Mouse (Mus musculus) limb, embryonic 13.5 days (tissue): Measurements from ENCODE around the gene Ccdc92b. TPM values are rescaled to one million over a fixed set of nuclear protein-coding genes. Genes with fewer than 3 reads are reported as not detected.

Experiments
- ATAC-seq: fragments of 200-750 bp; cut with Nextera tagmentation; 2 replicates; pipeline ENCODE4 v1.8.0; 2017; ENCODE audit warnings: low read depth, moderate number of reproducible peaks, moderate TSS enrichment; ENCODE audit not compliant: low FRiP score
- H3K27ac ChIP-seq: fragments of 300-500 bp; sonication (generic); 2 replicates; pipeline ENCODE4 v1.5.1; 2015; ENCODE audit warnings: inconsistent platforms, mild to moderate bottlenecking, moderate library complexity
- H3K27me3 ChIP-seq: fragments of 300-500 bp; sonication (generic); 2 replicates; pipeline ENCODE4 v1.6.1; 2015; ENCODE audit warnings: mild to moderate bottlenecking, inconsistent platforms
- H3K36me3 ChIP-seq: fragments of 300-500 bp; sonication (generic); 2 replicates; pipeline ENCODE4 v1.6.1; 2015; ENCODE audit warnings: inconsistent platforms, mild to moderate bottlenecking, moderate library complexity
- H3K4me1 ChIP-seq: fragments of 300-500 bp; sonication (generic); 2 replicates; pipeline ENCODE4 v1.6.1; 2015; ENCODE audit warnings: inconsistent platforms
- H3K4me2 ChIP-seq: fragments of 300-500 bp; sonication (generic); replicated peaks from 2 replicates; pipeline ENCODE4 v1.6.1; 2015; ENCODE audit warnings: inconsistent platforms, mild to moderate bottlenecking, moderate library complexity
- H3K4me3 ChIP-seq: fragments of 300-500 bp; sonication (generic); 2 replicates; pipeline ENCODE4 v1.5.1; 2015; ENCODE audit warnings: moderate library complexity, mild to moderate bottlenecking, inconsistent platforms
- H3K9ac ChIP-seq: fragments of 300-500 bp; sonication (generic); 2 replicates; pipeline ENCODE4 v1.6.1; 2015; ENCODE audit warnings: mild to moderate bottlenecking, inconsistent platforms
- H3K9me3 ChIP-seq: fragments of 300-500 bp; sonication (generic); 2 replicates; pipeline ENCODE4 v1.6.1; 2016; ENCODE audit warnings: inconsistent platforms
- WGBS: fragments of 180-500 bp; shearing (Covaris S2); methylation state at CpG from one replicate; pipeline ENCODE4 v1.1.7; 2015; 5-methylcytosine and 5-hydroxymethylcytosine counted together
- polyA plus RNA-seq: library from polyadenylated mRNA; unstranded; fragments of >200 nt; fragmentation: Nextera tagmentation; extraction: Ambion mirVana; gene quantifications from 2 replicates; pipeline ENCODE4 v1.2.1, GENCODE M21; 2015

Ccdc92b gene
- polyA plus RNA-seq, 1 experiment from 2014 or later, result 0.33 TPM

DNA sequence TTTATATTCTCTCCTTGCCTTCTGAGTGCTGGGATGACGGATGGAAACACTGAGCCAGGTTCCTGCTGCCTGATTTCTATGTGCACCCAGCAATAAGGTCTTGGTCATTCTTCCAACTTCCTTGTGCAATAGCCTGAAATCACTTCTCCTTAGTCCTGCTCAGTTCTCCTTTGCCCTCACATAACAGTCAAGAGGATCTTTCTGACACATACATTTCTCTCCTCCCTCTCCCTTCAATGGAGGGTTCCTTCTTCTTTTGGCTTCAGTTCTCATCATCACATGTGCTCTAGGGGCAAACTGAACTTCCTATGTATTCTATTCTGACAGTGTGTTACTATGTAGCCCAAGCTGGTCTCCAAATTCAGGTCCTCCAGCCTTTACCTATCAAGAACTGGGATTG lies 28.6 kb downstream of the Ccdc92b start:
- H3K4me2 ChIP-seq, result no peak overlapping the region
- 87% methylated on average over 1 of the region's 1 CpGs for WGBS

DNA sequence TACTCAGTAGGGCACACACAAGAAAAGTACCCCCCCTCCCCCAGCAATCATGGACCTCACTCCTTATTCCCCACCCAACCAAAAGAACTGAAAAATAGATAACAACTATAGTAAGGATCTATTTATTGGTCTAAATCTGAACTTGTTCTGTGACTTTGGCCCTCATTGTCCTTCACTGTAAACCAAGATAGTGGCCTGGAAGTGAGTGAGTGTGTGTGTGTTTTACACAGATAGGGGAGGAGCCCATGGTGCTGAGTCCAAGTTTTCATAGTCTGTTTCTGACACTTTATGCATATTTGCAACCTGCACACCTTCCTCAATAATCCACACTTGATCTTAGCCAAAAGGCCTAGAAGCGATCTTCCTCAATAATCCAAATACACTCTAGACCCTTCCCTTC lies 29.3 kb downstream of the Ccdc92b start:
- Histone ChIP-seq H3K27ac (no peak overlapping the region), H3K9ac (peak overlapping the region; percentile 94), H3K4me1 (peaks cover 37% of the 10 kb centered on the region), H3K4me2 (peak overlapping the region; percentile 91), H3K27me3 (no peaks in the 10 kb centered on the region), H3K9me3 (no peaks in the 10 kb centered on the region), H3K36me3 (no peaks in the 10 kb centered on the region), H3K4me3 (peak overlapping the region; percentile 95)
- ATAC-seq, result 0 out of 2 replicates have a peak, but pooled peaks have one; percentile 2
- 6% methylated on average over 1 of the region's 1 CpGs for WGBS

More for the DNA sequence above, 28.6 kb downstream of the Ccdc92b start:
- ATAC-seq, result no peak
- Histone ChIP-seq H3K9ac (no peak overlapping the region), H3K36me3 (no peaks in the 10 kb centered on the region), H3K4me3 (no peak overlapping the region), H3K9me3 (no peaks in the 10 kb centered on the region), H3K27me3 (no peaks in the 10 kb centered on the region), H3K4me1 (peaks cover 30% of the 10 kb centered on the region), H3K27ac (no peak overlapping the region)

DNA sequence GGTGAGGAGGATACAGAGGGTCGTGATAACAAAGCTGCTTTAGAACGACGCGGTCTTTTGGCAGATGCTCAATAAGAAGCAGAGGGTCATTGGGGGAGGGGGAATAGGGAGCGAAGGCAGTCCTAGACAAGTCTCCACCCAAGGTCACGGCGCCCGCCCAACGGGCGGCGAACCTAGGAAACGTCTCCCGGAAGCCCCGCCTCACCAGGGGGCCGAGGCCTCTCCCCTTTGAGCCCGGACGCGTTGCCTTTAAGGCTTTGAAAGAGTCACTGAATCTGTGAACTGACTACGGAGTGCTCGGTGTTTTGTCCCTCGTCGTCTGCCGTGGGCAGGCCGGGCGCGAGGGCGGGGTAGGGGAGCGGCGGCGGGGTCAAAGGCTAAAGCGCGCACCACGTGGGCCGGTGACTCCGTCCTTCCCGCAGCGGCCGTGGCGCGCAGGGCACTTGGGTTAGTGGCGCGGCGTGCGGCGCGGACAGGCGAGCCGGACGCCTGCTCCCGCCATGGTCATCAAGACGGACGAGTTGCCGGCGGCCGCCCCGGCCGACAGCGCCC lies 29.8 kb downstream of the Ccdc92b start, which contains the start of gene Cluh:
TSS of gene Cluh (plus strand) at position 401 of the 552 bp plus-strand sequence.
- Histone ChIP-seq H3K4me1 (peaks cover 38% of the 10 kb centered on the region), H3K27me3 (no peaks in the 10 kb centered on the region), H3K36me3 (no peaks in the 10 kb centered on the region), H3K4me2 (peak within 1 kb of the TSS; percentile 91), H3K4me3 (peak within 1 kb of the TSS; percentile 95), H3K27ac (peak within 1 kb of the TSS; percentile 39; the same call in 1 of the 2 replicates), H3K9ac (peak within 1 kb of the TSS; percentile 94), H3K9me3 (no peaks in the 10 kb centered on the region)
- WGBS, result under 1% methylated on average over 55 of the region's 58 CpGs
- ATAC-seq, result peak; percentile 92

DNA sequence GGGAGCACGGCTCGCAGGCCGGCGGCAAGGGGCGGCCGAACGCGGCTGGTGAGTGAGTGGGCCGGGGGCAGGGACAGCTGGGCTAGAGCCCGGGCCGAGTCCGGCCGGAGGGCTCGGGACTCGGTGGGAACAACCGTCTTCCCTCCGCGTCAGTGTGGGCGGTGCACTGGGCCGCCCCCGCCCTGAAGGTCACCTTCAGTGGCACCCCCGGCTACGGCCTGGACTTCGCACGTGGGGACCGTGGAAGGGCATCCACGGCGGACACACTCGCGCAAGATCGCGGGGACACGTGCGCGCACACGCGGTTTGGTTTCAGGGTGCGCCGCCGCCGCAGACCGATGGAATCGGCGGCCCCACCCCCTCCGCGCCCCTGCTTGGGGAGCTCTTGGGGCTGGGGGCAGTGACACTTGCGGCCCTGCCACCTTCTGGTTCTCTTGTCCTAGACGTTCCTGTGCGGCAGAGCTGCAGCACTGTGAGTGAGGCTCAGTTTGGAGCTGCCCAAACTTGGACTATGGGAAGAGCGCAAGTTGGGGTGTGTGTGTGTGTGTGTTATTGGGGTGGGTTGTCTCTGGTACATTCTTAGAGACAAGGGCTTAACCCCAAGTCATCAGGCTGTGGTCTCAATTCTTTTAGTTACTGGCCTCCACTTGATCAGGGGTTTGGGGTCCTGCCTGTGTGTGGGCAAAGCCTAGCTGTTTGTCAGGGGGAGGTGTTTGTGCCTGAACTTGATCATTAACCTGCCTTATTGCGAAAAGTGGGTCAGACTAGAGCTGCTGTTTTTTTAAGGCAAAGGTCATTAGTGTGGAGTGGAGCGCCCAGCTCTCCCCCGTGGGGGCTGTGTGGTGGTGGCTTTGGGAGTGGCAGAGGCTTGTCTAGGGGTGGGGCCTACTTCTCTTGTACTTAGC lies 30.5 kb downstream of the Ccdc92b start:
- H3K4me2 ChIP-seq, result peak overlapping the region; percentile 91
- H3K4me3 ChIP-seq, result peak overlapping the region; percentile 95
- 2% methylated on average over 48 of the region's 53 CpGs for WGBS
- H3K36me3 ChIP-seq, result no peaks in the 10 kb centered on the region
- ATAC-seq, result peak; percentile 55
- H3K27ac ChIP-seq, result peak overlapping the region; percentile 39; the same call in 1 of the 2 replicates
- H3K4me1 ChIP-seq, result peaks cover 38% of the 10 kb centered on the region
- peak overlapping the region; percentile 94 for H3K9ac ChIP-seq
- no peaks in the 10 kb centered on the region for H3K27me3 ChIP-seq
- no peaks in the 10 kb centered on the region for H3K9me3 ChIP-seq

DNA sequence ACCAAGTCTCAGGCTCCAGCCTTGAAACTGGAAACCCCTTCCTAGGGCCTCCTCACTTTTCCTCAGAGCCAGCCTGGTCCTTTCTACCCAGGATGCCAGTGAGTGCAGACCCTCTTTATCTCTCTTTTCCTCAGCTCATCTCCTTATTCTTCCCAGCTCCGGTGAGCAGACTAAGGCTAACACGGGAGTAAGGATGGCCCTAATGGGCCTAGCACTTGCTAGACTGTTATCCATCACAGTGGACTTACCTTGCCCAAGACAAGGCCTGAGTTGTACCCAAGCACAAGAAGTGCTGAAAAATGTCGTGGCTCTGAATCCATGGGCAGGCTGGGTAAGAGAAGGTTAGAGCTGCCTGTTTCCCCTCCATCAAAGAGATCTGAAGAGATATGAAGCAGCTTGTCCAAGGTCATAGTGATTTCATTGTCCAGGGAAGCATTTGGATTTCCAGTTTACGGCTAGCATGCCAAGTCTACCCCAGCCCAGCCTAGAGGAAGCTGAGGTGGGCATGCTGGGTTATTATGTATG lies 31.2 kb downstream of the Ccdc92b start:
- WGBS, result 60% methylated on average over 4 of the region's 4 CpGs
- Histone ChIP-seq H3K36me3 (no peaks in the 10 kb centered on the region), H3K27ac (peak overlapping the region; percentile 39; the same call in 1 of the 2 replicates), H3K4me3 (peak overlapping the region; percentile 95), H3K4me1 (peaks cover 38% of the 10 kb centered on the region), H3K27me3 (no peaks in the 10 kb centered on the region), H3K4me2 (peak overlapping the region; percentile 91), H3K9me3 (no peaks in the 10 kb centered on the region), H3K9ac (peak overlapping the region; percentile 94)
- no peak for ATAC-seq

DNA sequence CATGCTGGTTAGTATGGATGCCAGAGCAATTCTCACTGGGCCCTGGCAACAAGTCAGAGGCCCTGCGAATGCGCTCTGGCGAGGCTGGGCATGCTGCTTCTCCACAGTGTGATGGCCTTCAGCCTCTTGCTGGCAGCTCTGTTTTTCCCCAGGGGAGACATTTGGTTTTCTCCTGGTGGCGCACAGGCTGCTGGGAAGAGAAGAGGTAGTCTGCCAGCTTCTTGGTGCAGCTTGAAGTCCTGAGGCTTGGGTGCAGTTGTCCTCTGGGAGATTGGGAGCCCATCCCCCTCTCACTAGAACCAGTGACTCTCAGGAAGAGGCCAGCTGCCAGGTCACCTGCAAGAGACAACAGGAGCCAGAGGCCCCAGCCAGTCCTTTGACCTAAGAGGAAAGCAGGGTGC lies 33.4 kb downstream of the Ccdc92b start:
- H3K4me3 ChIP-seq, result no peak overlapping the region
- H3K4me2 ChIP-seq, result no peak overlapping the region
- no peaks in the 10 kb centered on the region for H3K27me3 ChIP-seq
- peaks cover 15% of the 10 kb centered on the region for H3K36me3 ChIP-seq
- H3K9me3 ChIP-seq, result 0 out of 2 replicates have a peak, but pooled peaks cover 2% of the 10 kb centered on the region
- no peak overlapping the region for H3K27ac ChIP-seq
- 88% methylated on average over 4 of the region's 4 CpGs for WGBS
- H3K4me1 ChIP-seq, result peaks cover 38% of the 10 kb centered on the region
- ATAC-seq, result no peak
- peak overlapping the region; percentile 36; the same call in 1 of the 2 replicates for H3K9ac ChIP-seq

DNA sequence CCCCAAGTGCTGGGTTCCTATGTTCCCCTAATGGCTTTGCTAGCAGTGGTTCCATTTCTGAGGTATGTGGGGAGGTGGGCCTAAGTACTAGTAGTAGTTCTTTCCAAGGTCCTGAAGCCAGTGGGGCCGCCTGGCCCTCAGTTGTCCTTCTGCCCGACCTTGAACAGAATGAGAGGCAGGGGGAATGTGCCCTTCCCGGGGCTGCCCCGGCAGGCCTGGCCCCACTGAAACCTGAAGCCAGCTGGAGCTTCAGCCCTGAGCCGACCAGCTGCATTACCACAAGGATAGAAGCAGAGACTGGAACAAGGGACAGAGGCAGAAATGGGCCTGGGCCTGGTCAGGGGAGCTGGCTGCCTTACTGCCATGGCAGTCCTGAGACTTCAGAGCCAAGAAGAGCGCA lies 34.0 kb downstream of the Ccdc92b start:
- no peak for ATAC-seq
- Histone ChIP-seq H3K4me2 (no peak overlapping the region), H3K36me3 (peaks cover 21% of the 10 kb centered on the region), H3K9ac (0 out of 2 replicates have a peak overlapping the region, but pooled peaks have one; percentile 19), H3K27ac (no peak overlapping the region), H3K4me1 (peaks cover 38% of the 10 kb centered on the region), H3K27me3 (no peaks in the 10 kb centered on the region), H3K4me3 (no peak overlapping the region), H3K9me3 (0 out of 2 replicates have a peak, but pooled peaks cover 5% of the 10 kb centered on the region)
- WGBS, result 39% methylated on average over 6 of the region's 6 CpGs

DNA sequence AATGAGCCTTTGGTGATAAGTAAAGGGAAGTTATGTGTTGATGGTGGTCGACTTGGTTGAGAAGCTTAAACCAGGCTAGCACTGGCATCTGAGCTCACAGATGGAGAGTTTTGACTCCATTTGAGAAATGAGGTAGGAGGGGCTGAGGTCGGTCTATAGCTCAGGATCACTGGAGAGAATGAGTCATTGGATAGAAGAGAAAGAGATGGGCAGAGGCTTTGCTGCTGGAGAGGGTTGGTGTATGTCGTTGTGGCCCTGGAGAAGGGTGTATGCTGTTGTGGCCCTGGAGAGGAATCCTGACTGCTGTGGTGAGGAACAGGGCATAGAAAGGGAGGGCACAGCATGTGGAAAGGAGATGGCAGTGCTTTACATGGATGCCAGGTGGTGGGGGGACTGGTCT lies 36.5 kb downstream of the Ccdc92b start:
- Histone ChIP-seq H3K9me3 (0 out of 2 replicates have a peak, but pooled peaks cover 5% of the 10 kb centered on the region), H3K4me2 (no peak overlapping the region), H3K4me1 (peaks cover 26% of the 10 kb centered on the region), H3K4me3 (no peak overlapping the region), H3K27me3 (no peaks in the 10 kb centered on the region), H3K36me3 (peaks cover 46% of the 10 kb centered on the region), H3K27ac (no peak overlapping the region), H3K9ac (no peak overlapping the region)
- 88% methylated on average over 3 of the region's 3 CpGs for WGBS
- ATAC-seq, result no peak

DNA sequence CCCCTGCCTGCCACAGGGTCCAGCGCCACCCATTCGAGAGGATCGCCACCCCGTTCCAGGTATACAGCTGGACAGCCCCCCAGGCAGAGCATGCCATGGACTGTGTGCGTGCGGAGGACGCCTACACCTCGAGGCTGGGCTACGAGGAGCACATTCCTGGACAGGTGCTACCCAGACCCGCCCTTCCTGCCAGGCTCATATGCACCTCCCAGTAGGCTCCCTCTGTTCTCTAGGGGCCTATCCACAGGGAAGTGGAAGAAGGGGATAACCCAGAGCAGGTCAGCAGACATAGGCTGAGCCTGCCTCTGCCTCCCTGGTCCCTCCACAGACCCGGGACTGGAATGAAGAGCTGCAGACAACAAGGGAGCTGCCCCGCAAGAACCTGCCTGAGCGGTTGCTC lies 40.9 kb downstream of the Ccdc92b start:
- peaks cover 90% of the 10 kb centered on the region for H3K36me3 ChIP-seq

DNA sequence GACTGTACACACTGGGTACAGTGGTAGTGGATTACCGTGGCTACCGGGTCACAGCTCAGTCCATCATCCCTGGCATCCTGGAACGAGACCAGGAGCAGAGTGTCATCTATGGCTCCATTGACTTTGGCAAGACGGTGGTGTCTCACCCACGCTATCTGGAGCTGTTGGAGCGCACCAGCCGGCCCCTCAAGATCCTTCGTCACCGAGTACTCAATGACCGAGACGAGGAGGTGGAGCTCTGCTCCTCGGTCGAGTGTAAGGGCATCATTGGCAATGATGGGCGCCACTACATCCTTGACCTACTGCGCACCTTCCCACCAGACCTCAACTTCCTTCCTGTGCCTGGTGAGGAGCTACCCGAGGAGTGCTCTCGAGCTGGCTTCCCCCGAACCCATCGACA lies 42.2 kb downstream of the Ccdc92b start:
- 93% methylated on average over 19 of the region's 19 CpGs for WGBS
- no peaks in the 10 kb centered on the region for H3K4me1 ChIP-seq
- H3K9ac ChIP-seq, result no peak overlapping the region
- H3K9me3 ChIP-seq, result 0 out of 2 replicates have a peak, but pooled peaks cover 5% of the 10 kb centered on the region
- no peak for ATAC-seq
- H3K4me3 ChIP-seq, result no peak overlapping the region
- peaks cover 100% of the 10 kb centered on the region for H3K36me3 ChIP-seq
- no peak overlapping the region for H3K4me2 ChIP-seq
- no peak overlapping the region for H3K27ac ChIP-seq
- no peaks in the 10 kb centered on the region for H3K27me3 ChIP-seq

More for the DNA sequence above, 40.9 kb downstream of the Ccdc92b start:
- 96% methylated on average over 13 of the region's 13 CpGs for WGBS
- no peak overlapping the region for H3K27ac ChIP-seq
- ATAC-seq, result no peak
- no peaks in the 10 kb centered on the region for H3K27me3 ChIP-seq
- H3K9me3 ChIP-seq, result 0 out of 2 replicates have a peak, but pooled peaks cover 5% of the 10 kb centered on the region
- no peak overlapping the region for H3K9ac ChIP-seq
- H3K4me1 ChIP-seq, result no peaks in the 10 kb centered on the region
- H3K4me3 ChIP-seq, result no peak overlapping the region
- H3K4me2 ChIP-seq, result no peak overlapping the region

DNA sequence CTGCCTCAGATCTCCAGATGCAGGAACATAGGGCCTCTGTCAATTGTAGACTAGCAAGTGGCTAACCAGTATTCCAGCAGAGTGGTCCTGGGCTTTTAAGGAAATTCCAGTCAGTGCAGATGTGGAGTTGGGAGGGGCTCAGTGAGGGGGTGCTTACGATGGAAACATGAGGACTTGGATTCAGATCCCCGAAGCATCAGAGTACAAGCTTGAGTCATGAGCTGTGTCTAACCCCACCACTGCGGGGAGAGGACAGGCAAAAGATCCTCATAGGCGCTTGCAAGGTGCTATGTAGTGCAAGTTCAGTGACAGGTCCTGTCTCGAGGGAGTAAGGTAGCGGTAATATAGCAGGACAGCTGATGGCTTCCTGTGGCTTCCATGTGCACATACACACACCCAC lies 42.8 kb downstream of the Ccdc92b start:
- Histone ChIP-seq H3K9ac (no peak overlapping the region), H3K4me2 (no peak overlapping the region), H3K9me3 (0 out of 2 replicates have a peak, but pooled peaks cover 5% of the 10 kb centered on the region), H3K4me3 (no peak overlapping the region), H3K4me1 (no peaks in the 10 kb centered on the region), H3K27ac (no peak overlapping the region), H3K36me3 (peaks cover 100% of the 10 kb centered on the region), H3K27me3 (no peaks in the 10 kb centered on the region)
- no peak for ATAC-seq
- WGBS, result 87% methylated on average over 6 of the region's 6 CpGs

DNA sequence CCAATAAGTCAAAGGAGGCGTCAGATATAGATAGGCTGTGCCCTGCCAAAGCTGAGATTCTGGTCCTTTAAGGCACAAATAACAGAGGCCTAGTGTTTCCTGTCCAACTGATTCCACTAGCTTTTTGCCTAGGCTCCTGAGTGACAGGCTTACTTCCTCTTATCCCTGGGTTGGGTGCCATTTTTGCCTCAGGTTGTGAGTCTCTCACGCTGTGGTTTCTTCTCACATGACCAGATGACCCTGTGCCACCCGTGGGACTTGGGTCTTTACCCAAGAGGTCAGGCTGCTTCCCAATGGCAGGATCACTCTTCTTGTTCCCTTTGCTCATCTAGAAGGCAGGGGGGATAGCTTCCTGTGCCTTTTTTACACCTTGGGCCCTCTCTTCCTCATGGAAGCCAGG lies 44.9 kb downstream of the Ccdc92b start:
- Histone ChIP-seq H3K27ac (no peak overlapping the region), H3K4me1 (no peaks in the 10 kb centered on the region), H3K9ac (no peak overlapping the region; the same call in 1 of the 2 replicates), H3K36me3 (peaks cover 100% of the 10 kb centered on the region), H3K9me3 (no peaks in the 10 kb centered on the region), H3K27me3 (no peaks in the 10 kb centered on the region), H3K4me3 (no peak overlapping the region), H3K4me2 (no peak overlapping the region)
- WGBS, result 88% methylated on average over 3 of the region's 3 CpGs
- ATAC-seq, result no peak
